Mouse (Mus musculus) hindbrain, embryonic 10.5 days (tissue): Measurements from ENCODE around the gene Wdr75. TPM values are rescaled to one million over a fixed set of nuclear protein-coding genes. Genes with fewer than 3 reads are reported as not detected.

Experiments
- DNase-seq: peaks from one replicate; pipeline ENCODE4 v3.0.0-alpha.2; 2017; ENCODE audit warnings: low spot score
- H3K27ac ChIP-seq: fragments of 300-500 bp; sonication (generic); 2 replicates; pipeline ENCODE4 v1.5.1; 2016; ENCODE audit warnings: mild to moderate bottlenecking, moderate library complexity
- H3K27me3 ChIP-seq: fragments of 300-500 bp; sonication (generic); 2 replicates; pipeline ENCODE4 v1.6.1; 2016; ENCODE audit warnings: mild to moderate bottlenecking; ENCODE audit not compliant: poor library complexity, insufficient read depth, severe bottlenecking
- H3K36me3 ChIP-seq: fragments of 300-500 bp; sonication (generic); 2 replicates; pipeline ENCODE4 v1.6.1; 2016; ENCODE audit warnings: mild to moderate bottlenecking, moderate library complexity
- H3K4me1 ChIP-seq: fragments of 300-500 bp; sonication (generic); replicated peaks from 2 replicates; pipeline ENCODE4 v1.6.1; 2016; ENCODE audit warnings: mild to moderate bottlenecking
- H3K4me3 ChIP-seq: fragments of 300-500 bp; sonication (generic); 2 replicates; pipeline ENCODE4 v1.5.1; 2016; ENCODE audit warnings: mild to moderate bottlenecking, moderate library complexity
- H3K9me3 ChIP-seq: fragments of 300-500 bp; sonication (generic); 2 replicates; pipeline ENCODE4 v1.6.1; 2016; ENCODE audit warnings: mild to moderate bottlenecking, moderate library complexity
- WGBS: fragments of 180-500 bp; shearing (Covaris S2); methylation state at CpG from one replicate; pipeline ENCODE4 v1.1.7; 2016; 5-methylcytosine and 5-hydroxymethylcytosine counted together
- polyA plus RNA-seq: library from polyadenylated mRNA; unstranded; fragments of >200 nt; fragmentation: Nextera tagmentation; extraction: Ambion mirVana; gene quantifications from 2 replicates; pipeline ENCODE4 v1.2.1, GENCODE M21; 2016

Wdr75 gene
- polyA plus RNA-seq, 1 experiment from 2014 or later, result 65.7 TPM

DNA sequence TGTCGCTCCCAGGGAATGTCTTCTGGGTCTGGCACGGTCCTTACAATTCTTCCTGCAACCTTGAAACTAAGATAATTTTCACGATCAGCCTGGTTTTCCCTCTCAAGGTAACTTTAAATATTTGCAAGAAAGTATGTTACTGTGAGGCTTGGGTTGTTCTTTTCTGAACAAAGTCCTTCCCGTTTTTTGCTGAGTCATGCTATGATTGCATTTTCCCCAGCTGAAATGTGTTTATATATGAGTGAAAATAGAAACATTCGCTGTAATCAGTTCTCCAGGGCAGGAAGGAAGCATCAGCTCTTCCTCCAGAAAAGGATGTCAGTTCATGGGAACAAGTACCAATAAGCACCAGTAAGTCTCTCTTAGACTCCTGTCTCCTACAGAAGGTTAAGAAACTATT, 65.4 kb downstream of the Wdr75 start:
- H3K9me3 ChIP-seq, result 0 out of 2 replicates have a peak, but pooled peaks cover 4% of the 10 kb centered on the region
- no peak for DNase-seq
- no peaks in the 10 kb centered on the region for H3K36me3 ChIP-seq
- H3K4me3 ChIP-seq, result no peak overlapping the region
- no peak overlapping the region for H3K27ac ChIP-seq
- peaks cover 4% of the 10 kb centered on the region; the same call in 1 of the 2 replicates for H3K4me1 ChIP-seq
- 74% methylated on average over 5 of the region's 5 CpGs for WGBS
- H3K27me3 ChIP-seq, result no peaks in the 10 kb centered on the region

DNA sequence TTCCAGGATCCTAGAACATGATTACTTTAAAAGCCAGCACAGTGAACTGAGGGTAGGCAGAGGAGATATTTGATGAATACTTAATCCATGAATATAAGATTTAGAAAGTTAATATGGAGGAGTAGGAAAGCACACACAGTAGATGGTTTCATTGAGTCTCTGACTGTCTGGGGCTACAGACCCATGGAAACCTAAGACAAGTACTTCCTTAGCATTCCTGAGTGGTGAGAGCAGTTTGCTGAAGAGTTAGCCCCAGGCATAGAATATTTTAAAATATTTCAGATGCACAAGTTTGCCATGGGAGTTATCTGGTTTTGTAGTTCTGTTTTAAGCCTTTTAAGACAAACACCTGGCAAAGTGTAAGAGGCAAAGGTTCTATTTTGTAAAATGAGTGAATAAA, 66.2 kb downstream of the Wdr75 start:
- Histone ChIP-seq H3K4me1 (peaks cover 4% of the 10 kb centered on the region; the same call in 1 of the 2 replicates), H3K36me3 (no peaks in the 10 kb centered on the region), H3K27me3 (no peaks in the 10 kb centered on the region), H3K4me3 (no peak overlapping the region), H3K9me3 (0 out of 2 replicates have a peak, but pooled peaks cover 4% of the 10 kb centered on the region), H3K27ac (no peak overlapping the region)
- DNase-seq, result no peak

DNA sequence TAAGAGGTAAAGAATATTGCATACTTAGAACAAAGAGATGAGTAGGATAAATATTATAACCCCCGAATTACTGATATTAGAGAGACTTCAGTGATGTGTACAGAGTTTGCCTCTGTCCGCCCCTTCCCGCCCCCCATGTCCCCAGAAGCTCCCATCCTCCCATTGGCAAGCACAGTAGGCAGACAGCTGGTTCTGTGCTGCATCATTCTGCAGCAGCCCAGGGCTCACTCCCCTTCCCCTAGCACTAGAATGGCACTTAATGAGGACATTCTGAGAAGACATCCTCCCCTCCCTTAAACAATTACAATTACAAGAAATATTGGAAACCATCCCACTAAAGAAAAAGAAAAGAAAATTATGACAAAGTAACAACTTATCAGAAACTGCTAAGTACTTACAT, 68.7 kb downstream of the Wdr75 start:
- DNase-seq, result no peak
- WGBS, result 92% methylated on average over 3 of the region's 3 CpGs
- Histone ChIP-seq H3K4me3 (no peak overlapping the region), H3K27me3 (no peaks in the 10 kb centered on the region), H3K4me1 (peaks cover 4% of the 10 kb centered on the region; the same call in 1 of the 2 replicates), H3K27ac (no peak overlapping the region), H3K9me3 (0 out of 2 replicates have a peak, but pooled peaks cover 4% of the 10 kb centered on the region), H3K36me3 (no peaks in the 10 kb centered on the region)

DNA sequence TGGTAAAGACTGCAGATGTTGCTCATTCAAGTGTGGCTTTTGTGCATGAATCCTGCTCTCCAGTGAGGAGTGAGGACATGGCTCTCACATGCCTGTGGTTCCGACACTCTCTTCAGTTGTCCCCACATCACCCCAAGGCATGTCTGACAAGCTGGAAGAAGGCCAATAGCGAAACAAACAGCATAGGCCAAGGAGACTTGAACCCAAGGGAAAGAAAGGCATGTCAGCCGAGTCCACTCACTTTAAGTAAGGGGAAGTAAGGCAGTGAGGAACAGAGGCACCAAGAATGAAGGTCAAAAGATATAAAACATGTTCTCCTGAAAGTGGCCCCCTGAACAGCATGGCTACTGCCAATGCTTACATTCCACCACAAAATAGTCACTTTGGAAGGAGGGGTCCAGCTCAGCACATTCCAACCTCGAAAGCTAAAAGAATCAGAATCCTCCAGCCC, 69.6 kb downstream of the Wdr75 start:
- peaks cover 4% of the 10 kb centered on the region; the same call in 1 of the 2 replicates for H3K4me1 ChIP-seq
- DNase-seq, result no peak
- H3K36me3 ChIP-seq, result no peaks in the 10 kb centered on the region
- 0 out of 2 replicates have a peak overlapping the region, but pooled peaks have one; percentile 5 for H3K27ac ChIP-seq
- H3K9me3 ChIP-seq, result 0 out of 2 replicates have a peak, but pooled peaks cover 4% of the 10 kb centered on the region
- no peaks in the 10 kb centered on the region for H3K27me3 ChIP-seq
- H3K4me3 ChIP-seq, result no peak overlapping the region
- WGBS, result 62% methylated on average over 4 of the region's 4 CpGs

DNA sequence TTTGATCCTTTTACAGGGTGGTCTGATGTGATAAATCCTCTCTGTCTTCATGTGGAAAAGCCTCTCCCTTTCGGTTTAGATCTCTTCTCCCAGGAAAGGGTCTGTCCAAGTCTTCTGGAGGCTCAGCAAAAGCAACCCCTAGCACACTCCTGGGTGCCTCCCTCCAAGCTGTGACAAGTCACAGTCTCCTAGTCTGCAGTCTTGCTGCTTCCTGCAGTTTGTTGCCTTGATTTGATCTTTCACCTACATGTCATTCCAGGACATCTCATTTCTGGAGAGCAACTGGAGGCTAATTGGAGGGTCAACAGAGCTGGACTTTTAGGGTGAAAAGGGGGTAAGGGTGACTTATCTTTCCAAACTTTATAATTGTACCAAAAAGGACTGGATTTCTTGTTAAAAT, 70.3 kb downstream of the Wdr75 start:
- WGBS, result 62% methylated on average over 1 of the region's 1 CpGs
- H3K27ac ChIP-seq, result no peak overlapping the region
- DNase-seq, result no peak

DNA sequence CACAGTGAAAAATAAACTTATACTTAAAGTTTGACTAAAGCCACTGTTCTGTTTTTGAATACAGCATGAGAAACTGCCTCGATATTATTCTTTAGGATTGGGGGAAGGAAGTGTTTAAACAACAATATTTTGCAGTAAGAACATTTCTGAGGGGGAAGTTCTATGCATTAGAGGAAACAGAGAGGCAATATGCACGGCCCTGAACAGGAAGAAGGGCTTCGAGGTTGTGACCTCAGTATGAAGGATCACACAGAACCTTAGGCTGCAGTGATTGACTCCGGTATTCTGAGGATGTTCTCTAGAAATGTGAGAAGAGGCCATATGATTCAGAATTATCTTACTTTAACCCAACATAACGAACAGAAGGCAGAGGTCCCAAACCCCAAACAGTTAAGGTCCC, 70.8 kb downstream of the Wdr75 start:
- no peaks in the 10 kb centered on the region for H3K36me3 ChIP-seq
- 63% methylated on average over 5 of the region's 5 CpGs for WGBS
- H3K27ac ChIP-seq, result no peak overlapping the region
- H3K9me3 ChIP-seq, result 0 out of 2 replicates have a peak, but pooled peaks cover 4% of the 10 kb centered on the region
- DNase-seq, result no peak
- peaks cover 4% of the 10 kb centered on the region; the same call in 1 of the 2 replicates for H3K4me1 ChIP-seq
- H3K4me3 ChIP-seq, result no peak overlapping the region
- H3K27me3 ChIP-seq, result no peaks in the 10 kb centered on the region

More for the DNA sequence above, 70.3 kb downstream of the Wdr75 start:
- Histone ChIP-seq H3K4me1 (peaks cover 4% of the 10 kb centered on the region; the same call in 1 of the 2 replicates), H3K36me3 (no peaks in the 10 kb centered on the region), H3K9me3 (0 out of 2 replicates have a peak, but pooled peaks cover 4% of the 10 kb centered on the region), H3K27me3 (no peaks in the 10 kb centered on the region), H3K4me3 (no peak overlapping the region)

DNA sequence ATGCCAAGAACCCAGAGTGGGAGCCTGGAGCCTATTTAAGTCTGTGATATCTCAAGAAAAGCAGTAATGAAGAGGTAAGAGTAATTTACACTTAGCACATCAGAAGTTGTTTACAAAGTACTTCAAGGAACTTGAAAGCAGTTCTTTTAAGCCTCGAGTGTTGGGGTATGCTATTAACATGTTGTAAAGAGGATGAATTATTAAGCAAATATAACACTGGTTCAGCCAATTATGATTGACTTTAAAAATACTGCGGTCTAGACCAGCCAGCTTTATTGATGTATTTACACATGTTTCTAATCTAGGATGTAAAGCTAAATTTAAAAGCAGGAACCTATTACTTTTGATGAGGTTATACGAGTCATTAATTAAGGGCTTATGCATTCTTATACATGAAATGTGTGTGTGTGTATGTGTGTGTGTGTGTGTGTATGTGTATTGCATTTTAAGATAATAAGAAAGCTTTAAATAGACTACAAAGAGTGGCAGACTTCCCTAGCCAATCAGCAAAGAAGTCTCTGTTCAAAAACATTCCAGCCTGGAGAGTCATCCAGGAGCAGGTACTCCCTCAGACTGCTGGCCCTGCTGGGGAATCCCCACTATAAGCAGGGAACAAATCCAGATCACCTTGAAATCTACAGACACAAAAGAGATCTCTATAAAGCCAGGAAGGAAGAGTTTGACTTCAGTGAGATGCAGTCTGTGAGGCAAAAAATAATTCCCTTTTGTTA, 71.5 kb downstream of the Wdr75 start:
- no peak for DNase-seq
- H3K9me3 ChIP-seq, result 0 out of 2 replicates have a peak, but pooled peaks cover 4% of the 10 kb centered on the region
- WGBS, result 75% methylated on average over 3 of the region's 3 CpGs
- no peak overlapping the region for H3K27ac ChIP-seq
- H3K4me1 ChIP-seq, result peaks cover 4% of the 10 kb centered on the region; the same call in 1 of the 2 replicates
- H3K27me3 ChIP-seq, result no peaks in the 10 kb centered on the region
- H3K36me3 ChIP-seq, result no peaks in the 10 kb centered on the region
- H3K4me3 ChIP-seq, result no peak overlapping the region

DNA sequence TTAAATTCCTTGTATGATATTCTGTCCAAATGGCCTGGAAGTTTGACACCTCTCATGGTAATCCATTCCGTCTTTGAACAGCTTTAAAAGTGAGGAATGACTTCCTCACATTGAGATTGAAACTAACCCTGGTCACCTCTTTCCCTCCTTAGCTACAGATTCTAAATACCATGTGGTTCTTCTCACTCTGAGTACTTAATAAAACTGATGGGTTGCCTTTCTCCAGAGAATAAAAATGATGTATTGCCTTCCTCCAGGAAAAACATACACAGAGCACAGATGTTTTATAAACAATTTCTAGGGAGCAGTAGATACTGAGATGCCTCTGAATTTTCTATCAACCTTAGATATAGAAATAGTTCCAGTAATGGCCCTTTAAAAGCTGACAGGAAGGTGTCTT, 73.1 kb downstream of the Wdr75 start:
- DNase-seq, result no peak
- Histone ChIP-seq H3K27me3 (no peaks in the 10 kb centered on the region), H3K4me3 (no peak overlapping the region), H3K36me3 (no peaks in the 10 kb centered on the region), H3K9me3 (0 out of 2 replicates have a peak, but pooled peaks cover 3% of the 10 kb centered on the region), H3K27ac (no peak overlapping the region), H3K4me1 (peaks cover 4% of the 10 kb centered on the region; the same call in 1 of the 2 replicates)
- 84% methylated on average over 1 of the region's 1 CpGs for WGBS

DNA sequence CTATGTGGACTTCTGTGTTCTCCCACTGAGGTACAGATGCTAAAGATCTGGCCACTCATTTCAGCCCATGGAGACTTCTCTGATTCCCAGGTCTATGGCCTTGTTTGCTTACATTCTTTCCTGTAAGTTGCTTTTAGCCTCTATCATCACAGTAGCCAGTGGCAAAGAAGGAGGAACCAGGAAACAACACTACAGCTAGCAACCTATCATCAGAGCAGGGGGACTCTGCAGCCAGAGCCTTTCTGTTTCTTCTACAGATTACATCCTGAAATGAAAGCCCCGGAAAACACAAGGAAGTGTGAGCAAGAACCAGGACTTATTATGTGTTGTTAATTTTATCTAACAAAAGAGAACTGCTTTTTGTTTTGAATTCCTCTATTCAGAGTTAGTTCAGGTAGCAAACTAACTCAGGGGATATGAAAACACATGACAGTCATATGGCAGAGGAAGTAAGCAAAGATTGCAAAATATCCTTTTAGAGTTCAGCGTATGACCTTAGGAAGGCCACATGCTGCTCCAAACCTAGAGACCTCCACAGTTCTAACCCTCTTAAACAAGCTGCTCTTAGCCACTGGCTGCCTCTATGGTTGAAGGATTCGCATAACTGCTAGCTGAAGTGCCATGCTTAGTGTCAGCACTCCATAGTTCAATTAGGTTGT, 73.6 kb downstream of the Wdr75 start:
- no peak overlapping the region for H3K4me3 ChIP-seq
- H3K36me3 ChIP-seq, result no peaks in the 10 kb centered on the region
- H3K9me3 ChIP-seq, result no peaks in the 10 kb centered on the region
- no peaks in the 10 kb centered on the region for H3K27me3 ChIP-seq
- no peak overlapping the region for H3K27ac ChIP-seq
- WGBS, result 84% methylated on average over 3 of the region's 3 CpGs
- peaks cover 4% of the 10 kb centered on the region; the same call in 1 of the 2 replicates for H3K4me1 ChIP-seq
- no peak for DNase-seq

Other genes starting within 250 kb of the Wdr75 start
- not detected in 2 replicates for gene Gm5269, start 95.1 kb downstream of the Wdr75 start, polyA plus RNA-seq
- gene Slc40a1, start 131.4 kb downstream of the Wdr75 start, polyA plus RNA-seq, result 8.2 and 11.5 TPM in 2 replicates